18 mouse cellular contexts compared by ENCODE assay signal in genomic region chr1:52051542-52051941, GRCm38 (mm10).
"Had no signal": no experiment of that assay in that cellular context is flagged by ENCODE, and none has a peak within 500 bp of the region (broad histone marks: within the 10 kb centered on the region; RNA-seq: fewer than 3 reads in every experiment).

No protein-coding gene starts in this region.

- H3K4me2 ChIP-seq: limb, embryonic 12.5 days; limb, embryonic 15.5 days; liver, embryonic 11.5 days; lung, embryonic 14.5 days; stomach, embryonic 15.5 days had no signal

- ATAC-seq: intestine, embryonic 16.5 days; liver, postnatal 0 days; lung, postnatal 0 days had no signal

- H3K27ac ChIP-seq: limb, embryonic 12.5 days; limb, embryonic 15.5 days; liver, embryonic 14.5 days; macrophage; stomach, embryonic 15.5 days had no signal

- H3K27me3 ChIP-seq: limb, embryonic 12.5 days; limb, embryonic 15.5 days; stomach, embryonic 15.5 days had no signal

- H3K4me1 ChIP-seq: limb, embryonic 12.5 days; limb, embryonic 15.5 days; stomach, embryonic 15.5 days had no signal

- DNase-seq: kidney, adult 18-20 months; kidney, adult 9 months; kidney, postnatal 14 days; kidney, postnatal 4 days; left cerebral cortex, postnatal 4 days; liver, postnatal 0 days; lung, embryonic 14.5 days; right cerebral cortex, postnatal 25 days; spleen, adult 18-20 months; thymus, postnatal 25 days had no signal

- H3K9me3 ChIP-seq: limb, embryonic 12.5 days; limb, embryonic 15.5 days; stomach, embryonic 15.5 days had no signal

- H3K36me3 ChIP-seq: limb, embryonic 12.5 days; limb, embryonic 15.5 days; stomach, embryonic 15.5 days had no signal

- H3K4me3 ChIP-seq: limb, embryonic 12.5 days; limb, embryonic 15.5 days; stomach, embryonic 15.5 days had no signal

- H3K9ac ChIP-seq: limb, embryonic 12.5 days; limb, embryonic 15.5 days; liver, embryonic 14.5 days; liver, postnatal 0 days; lung, embryonic 14.5 days; stomach, embryonic 15.5 days had no signal
